Mouse (Mus musculus) CH12.LX (cell line): ENCODE results near the gene Nf1. TPM values are rescaled to one million over a fixed set of nuclear protein-coding genes. Genes with fewer than 3 reads are reported as not detected.

Experiments used
- DNase-seq: peaks from one replicate; pipeline ENCODE4 v3.0.0-alpha.2; 2013; ENCODE audit errors: extremely low read depth
- H3K27ac ChIP-seq: 2 replicates; pipeline ENCODE4 v1.5.1; 2012; ENCODE audit warnings: low read depth, mild to moderate bottlenecking, control low read depth, moderate library complexity; ENCODE audit not compliant: insufficient read depth
- H3K27me3 ChIP-seq: replicated peaks from 2 replicates; pipeline ENCODE3; 2012; ENCODE audit warnings: inconsistent platforms
- H3K36me3 ChIP-seq, 2 experiments: replicated peaks in 1 of 2; 2 replicates each; pipeline versions ENCODE3 to v1.6.1; 2012; ENCODE audit warnings: inconsistent platforms in 1 of 2, low read length in 1 of 2, mild to moderate bottlenecking in 1 of 2, mixed read lengths in 1 of 2, moderate library complexity in 1 of 2; ENCODE audit not compliant: control insufficient read depth in 1 of 2, insufficient read depth in 1 of 2
- H3K4me1 ChIP-seq, 2 experiments: 2 replicates each; pipeline ENCODE4 v1.6.1; 2012; ENCODE audit warnings: inconsistent platforms in 1 of 2, moderate library complexity in 1 of 2; ENCODE audit not compliant: insufficient read depth in 2 of 2, control insufficient read depth in 1 of 2
- H3K4me2 ChIP-seq: 2 replicates; pipeline ENCODE4 v1.6.1; 2012; ENCODE audit warnings: low read depth, mild to moderate bottlenecking, control low read depth; ENCODE audit not compliant: poor library complexity, insufficient read depth, severe bottlenecking
- H3K4me3 ChIP-seq, 3 experiments: fragments of 150-350 bp in 1 of 3; sonication (generic) in 1 of 3; replicated peaks in 1 of 3; 2 replicates each; pipeline versions ENCODE3 to v1.5.1; 2011 to 2012; ENCODE audit warnings: low read depth in 2 of 3, low read length in 2 of 3, mild to moderate bottlenecking in 2 of 3, moderate library complexity in 2 of 3, control low read depth in 1 of 3, improper control_type of control experiment in 1 of 3, inconsistent platforms in 1 of 3, mixed read lengths in 1 of 3; ENCODE audit not compliant: poor library complexity in 1 of 3
- H3K79me2 ChIP-seq: replicated peaks from 2 replicates; pipeline ENCODE4 v1.6.1; 2012; ENCODE audit warnings: mild to moderate bottlenecking, moderate library complexity; ENCODE audit not compliant: control insufficient read depth, poor library complexity, insufficient read depth, severe bottlenecking; ENCODE audit errors: extremely low read depth
- H3K9ac ChIP-seq: 2 replicates; pipeline ENCODE4 v1.6.1; 2012; ENCODE audit warnings: low read depth, mild to moderate bottlenecking, control low read depth, moderate library complexity; ENCODE audit not compliant: insufficient read depth
- H3K9me3 ChIP-seq: replicated peaks from 2 replicates; pipeline ENCODE3; 2012; ENCODE audit warnings: low read length, inconsistent platforms, mixed read lengths
- BHLHE40 ChIP-seq: IDR thresholded peaks from 2 replicates; pipeline ENCODE4 v1.6.1; 2011; ENCODE audit warnings: mild to moderate bottlenecking, low read depth, low read length, improper control_type of control experiment
- CHD1 ChIP-seq: IDR thresholded peaks from 2 replicates; pipeline ENCODE4 v1.6.1; 2012; ENCODE audit warnings: low read depth, low read length, improper control_type of control experiment, inconsistent platforms
- CHD2 ChIP-seq: IDR thresholded peaks from 2 replicates; pipeline ENCODE4 v1.6.1; 2011; ENCODE audit warnings: low read length, improper control_type of control experiment
- CTCF ChIP-seq, 2 experiments: IDR thresholded peaks in 1 of 2; conservative IDR thresholded peaks in 1 of 2; 2 replicates each; pipeline ENCODE4 v1.5.1; 2011 to 2012; ENCODE audit warnings: low read depth in 2 of 2, low read length in 2 of 2, improper control_type of control experiment in 1 of 2, inconsistent platforms in 1 of 2, mild to moderate bottlenecking in 1 of 2, moderate library complexity in 1 of 2
- ELF1 ChIP-seq: IDR thresholded peaks from 2 replicates; pipeline ENCODE4 v1.6.1; 2014; ENCODE audit warnings: low read depth, mild to moderate bottlenecking, inconsistent platforms, low read length, improper control_type of control experiment
- EP300 ChIP-seq: IDR thresholded peaks from 2 replicates; pipeline ENCODE4 v1.6.1; 2011; ENCODE audit warnings: low read length, improper control_type of control experiment
- ETS1 ChIP-seq: conservative IDR thresholded peaks from 2 replicates; pipeline ENCODE4 v1.6.1; 2012; ENCODE audit warnings: low read depth, mild to moderate bottlenecking, inconsistent platforms, low read length, improper control_type of control experiment, moderate library complexity
- GABPA ChIP-seq: IDR thresholded peaks from 2 replicates; pipeline ENCODE4 v1.6.1; 2012; ENCODE audit warnings: low read depth, low read length, improper control_type of control experiment, inconsistent platforms; ENCODE audit not compliant: insufficient replicate concordance
- IRF4 ChIP-seq: IDR thresholded peaks from 2 replicates; pipeline ENCODE4 v1.6.1; 2014; ENCODE audit warnings: low read depth, mild to moderate bottlenecking, inconsistent platforms, low read length, improper control_type of control experiment
- JUN ChIP-seq: IDR thresholded peaks from 2 replicates; pipeline ENCODE4 v1.6.1; 2011; ENCODE audit warnings: low read depth, mild to moderate bottlenecking, low read length, improper control_type of control experiment, moderate library complexity; ENCODE audit not compliant: insufficient read depth
- JUND ChIP-seq: conservative IDR thresholded peaks from 2 replicates; pipeline ENCODE4 v1.6.1; 2011; ENCODE audit warnings: low read depth, low read length, improper control_type of control experiment
- KAT2A ChIP-seq: IDR thresholded peaks from 2 replicates; pipeline ENCODE4 v1.6.1; 2012; ENCODE audit warnings: low read length, improper control_type of control experiment, inconsistent platforms; ENCODE audit not compliant: insufficient replicate concordance
- MAX ChIP-seq: IDR thresholded peaks from 2 replicates; pipeline ENCODE4 v1.6.1; 2011; ENCODE audit warnings: low read length, improper control_type of control experiment
- MXI1 ChIP-seq: IDR thresholded peaks from 2 replicates; pipeline ENCODE4 v1.6.1; 2011; ENCODE audit warnings: mild to moderate bottlenecking, low read depth, low read length, improper control_type of control experiment
- MYC ChIP-seq: IDR thresholded peaks from 2 replicates; pipeline ENCODE4 v1.6.1; 2011; ENCODE audit warnings: low read depth, mild to moderate bottlenecking, improper control_type of control experiment, low read length
- RAD21 ChIP-seq: IDR thresholded peaks from 2 replicates; pipeline ENCODE4 v1.6.1; 2011; ENCODE audit warnings: low read depth, mild to moderate bottlenecking, low read length, improper control_type of control experiment, moderate library complexity
- USF2 ChIP-seq: conservative IDR thresholded peaks from 2 replicates; pipeline ENCODE4 v1.6.1; 2011; ENCODE audit warnings: low read depth, low read length, improper control_type of control experiment
- ZNF384 ChIP-seq: IDR thresholded peaks from 2 replicates; pipeline ENCODE4 v1.6.1; 2012; ENCODE audit warnings: low read depth, low read length, improper control_type of control experiment, inconsistent platforms
- dilution Hi-C: fragments of 300-500 bp; cut with MboI; formaldehyde crosslinking; loops from 2 replicates; pipeline ENCODE4 v1.14.3; 2020; ENCODE audit warnings: low sequenced_read_pairs; ENCODE audit not compliant: extremely low pct_unique_long_range_greater_than_20kb, extremely low pct_ligation_motif_present
- in situ Hi-C: fragments of 300-500 bp; cut with MboI; formaldehyde crosslinking; loops from 3 replicates; pipeline ENCODE4 v1.14.3; 2019; ENCODE audit warnings: low sequenced_read_pairs, low pct_ligation_motif_present, low pct_unique_long_range_greater_than_20kb, mixed read lengths
- polyA plus RNA-seq: library from polyadenylated mRNA; unstranded; fragments of >175 nt; gene quantifications from 2 replicates; pipeline ENCODE4 v1.2.1, GENCODE M21; 2012; ENCODE audit warnings: low read depth; ENCODE audit not compliant: insufficient read length
- total RNA-seq, 2 experiments: library from RNA; depleted of rRNA; stranded (reverse); fragments of 300-350 nt in 1 of 2; fragments of >200 nt in 1 of 2; gene quantifications; 2 replicates each; pipeline ENCODE4 v1.2.3; 2012 to 2014

The Nf1 gene
- total and polyA plus RNA-seq, 3 experiments: 7.3 to 19.5 (median 12.4) TPM

- H3K4me1 ChIP-seq: peaks cover 13 to 52% of the 10 kb centered on the region in 2 experiments
- dilution Hi-C loops (no loop called here), in situ Hi-C loops (no loop called here)
- no peak for DNase-seq
- H3K36me3 ChIP-seq: peaks cover 28 to 64% of the 10 kb centered on the region in 2 experiments
- no peak overlapping the region for H3K9ac ChIP-seq
- H3K27ac ChIP-seq: no peak overlapping the region
- H3K27me3 ChIP-seq: no peaks in the 10 kb centered on the region
- TF ChIP-seq KAT2A (no peak), JUN (no peak), CTCF (conservative IDR thresholded peaks at IDR 0.05 in 1 of 2, IDR thresholded peaks at IDR 0.05 in 1 of 2; ENCODE audit: low read depth in 2 of 2, low read length in 2 of 2) (no peak)
- H3K79me2 ChIP-seq: peaks cover 52% of the 10 kb centered on the region
- no peaks in the 10 kb centered on the region for H3K9me3 ChIP-seq
- H3K4me2 ChIP-seq: no peak overlapping the region
- no peak overlapping the region for H3K4me3 ChIP-seq
Measured at GRCm38 (mm10) chr11:79515798-79516197, 176.3 kb downstream of the Nf1 start.

GRCm38 (mm10) chr11:79519299-79519698, 179.8 kb downstream of the Nf1 start:
- peak overlapping the region; percentile 98 for H3K4me2 ChIP-seq
- peaks cover 22 to 41% of the 10 kb centered on the region in 2 experiments for H3K36me3 ChIP-seq
- H3K27ac ChIP-seq: peak overlapping the region; percentile 69; the same call in 1 of the 2 replicates
- in situ Hi-C loops: no loop called here
- no peaks in the 10 kb centered on the region for H3K27me3 ChIP-seq
- H3K4me3 ChIP-seq: peak overlapping the region in 2 of 3 experiments; percentile 0 to 41
- TF ChIP-seq USF2 (no peak), MYC (0 out of 2 replicates have a peak, but pooled peaks have one; percentile 43), BHLHE40 (no peak), ETS1 (no peak), ZNF384 (no peak), ELF1 (no peak), GABPA (no peak), CHD2 (no peak), MAX (no peak), CTCF (conservative IDR thresholded peaks at IDR 0.05 in 1 of 2, IDR thresholded peaks at IDR 0.05 in 1 of 2; ENCODE audit: low read depth in 2 of 2, low read length in 2 of 2) (no peak), IRF4 (no peak), CHD1 (peak; percentile 10; the same call in 1 of the 2 replicates), MXI1 (no peak), RAD21 (no peak), JUND (no peak), EP300 (no peak)
- H3K4me1 ChIP-seq: peaks cover 17 to 57% of the 10 kb centered on the region in 2 experiments
- peaks cover 65% of the 10 kb centered on the region for H3K79me2 ChIP-seq
- H3K9ac ChIP-seq: peak overlapping the region; percentile 82
- DNase-seq: no peak
- no peaks in the 10 kb centered on the region for H3K9me3 ChIP-seq
- dilution Hi-C loops: no loop called here
